Mouse (Mus musculus) gastrocnemius, postnatal 36 days (tissue): ENCODE data around the gene Gm10188. TPM values are rescaled to one million over a fixed set of nuclear protein-coding genes. Genes with fewer than 3 reads are reported as not detected.

Experiments used
- DNase-seq, 2 experiments: peaks; one replicate each; pipeline ENCODE4 v3.0.0; 2022
- intact Hi-C: fragments of 180-260 bp; cut with DNase I; formaldehyde crosslinking; loops from one replicate; pipeline ENCODE4 v1.15.1; 2025
- microRNA-seq, 2 experiments: library from miRNA; unstranded; fragments of <30 nt; microRNA quantifications; one replicate each; pipeline ENCODE4 v1.2.0; 2021
- total RNA-seq, 2 experiments: library from RNA; stranded (reverse); gene quantifications; 2 replicates each; pipeline ENCODE4 v1.2.3; 2021

Gene Gm10188
- total RNA-seq, 2 experiments from 2014 or later, result not detected

GRCm38 (mm10) chr1:132197666-132198065 is 31.9 kb downstream of the Gm10188 start:
- intact Hi-C loops, result no loop called here
- no peak for DNase-seq

- DNase-seq, result no peak
- intact Hi-C loops, result no loop called here
Observed at GRCm38 (mm10) chr1:132196337-132196736, 33.2 kb downstream of the Gm10188 start.

GRCm38 (mm10) chr1:132195681-132196080 is 33.9 kb downstream of the Gm10188 start:
- intact Hi-C loops, result no loop called here

GRCm38 (mm10) chr1:132195100-132195499 is 34.5 kb downstream of the Gm10188 start:
- DNase-seq, result no peak
- intact Hi-C loops, result no loop called here

More at GRCm38 (mm10) chr1:132195681-132196080, 33.9 kb downstream of the Gm10188 start:
- no peak for DNase-seq

- no peak for DNase-seq
- intact Hi-C loops, result no loop called here
Observed at GRCm38 (mm10) chr1:132194624-132195023, 34.9 kb downstream of the Gm10188 start.

GRCm38 (mm10) chr1:132193806-132194205 is 35.8 kb downstream of the Gm10188 start:
- intact Hi-C loops, result no loop called here
- no peak for DNase-seq

- intact Hi-C loops, result no loop called here
- no peak for DNase-seq
Observed at GRCm38 (mm10) chr1:132191786-132192680, 37.5 kb downstream of the Gm10188 start.

GRCm38 (mm10) chr1:132191093-132191785 is 38.3 kb downstream of the Gm10188 start, which contains the start of the genes Lemd1 and AC124108.1:
Gene Lemd1 (plus strand): TSS chr1:132191431.
Gene AC124108.1 (plus strand): TSS chr1:132191457.
- intact Hi-C loops, result no loop called here
- DNase-seq, result no peak

- intact Hi-C loops, result no loop called here
- DNase-seq, result no peak
Observed at GRCm38 (mm10) chr1:132190621-132191092, 38.9 kb downstream of the Gm10188 start.

- intact Hi-C loops, result no loop called here
- DNase-seq, result no peak
Observed at GRCm38 (mm10) chr1:132190040-132190513, 39.5 kb downstream of the Gm10188 start.

- no peak for DNase-seq
- intact Hi-C loops, result no loop called here
Observed at GRCm38 (mm10) chr1:132189231-132189630, 40.3 kb downstream of the Gm10188 start.

GRCm38 (mm10) chr1:132188442-132189066 is 41.0 kb downstream of the Gm10188 start:
- intact Hi-C loops, result no loop called here
- DNase-seq, result no peak

GRCm38 (mm10) chr1:132186303-132186702 is 43.3 kb downstream of the Gm10188 start:
- DNase-seq, result no peak
- intact Hi-C loops, result no loop called here

Small RNAs within 50 kb of the gene (microRNA-seq; reads per million reads assigned to microRNA genes)
- gene Mir135b, result 1.5 to 7.9 reads per million in 2 experiments

Other genes starting within 250 kb of the Gm10188 start
- gene Elk4, start 222.2 kb downstream of the Gm10188 start, total RNA-seq, result 10 to 100 TPM; 60.7 to 64.9 TPM
- 1 to 10 TPM; 3.7 to 3.9 TPM for gene Mfsd4a, start 161.7 kb downstream of the Gm10188 start, total RNA-seq
- 1 to 10 TPM; 2.5 to 4.2 TPM for gene Cdk18, start 90.1 kb downstream of the Gm10188 start, total RNA-seq
- gene Lemd1, start 38.3 kb downstream of the Gm10188 start, total RNA-seq, result not detected
- gene AC124108.1, start 38.3 kb downstream of the Gm10188 start, total RNA-seq, result not detected
- gene Klhdc8a, start 68.9 kb upstream of the Gm10188 start, total RNA-seq, result under 1 TPM; 0.07 to 0.10 TPM
- under 1 TPM; 0.59 to 0.99 TPM for gene Nuak2, start 86.4 kb upstream of the Gm10188 start, total RNA-seq
- gene Tmcc2, start 161.5 kb upstream of the Gm10188 start, total RNA-seq, result 10 to 100 TPM; 29.6 to 34.5 TPM
- gene Dstyk, start 187.8 kb upstream of the Gm10188 start, total RNA-seq, result 1 to 10 TPM; 8.9 to 9.2 TPM
- gene Rbbp5, start 247.6 kb upstream of the Gm10188 start, total RNA-seq, result 10 to 100 TPM; 14.2 to 20.0 TPM